Mouse (Mus musculus) heart, postnatal 0 days (tissue): Measurements from ENCODE around the gene Wfdc15b. TPM values are rescaled to one million over a fixed set of nuclear protein-coding genes. Genes with fewer than 3 reads are reported as not detected.
A peak's percentile ranks its signal among the peaks of the same experiment; 100 is the strongest.

Experiments
- ATAC-seq: fragments of 200-750 bp; cut with Nextera tagmentation; 2 replicates; pipeline ENCODE4 v1.8.0; 2017; ENCODE audit warnings: low read depth, moderate number of reproducible peaks, moderate library complexity; ENCODE audit not compliant: insufficient read depth
- DNase-seq: peaks from one replicate; pipeline ENCODE4 v3.0.0-alpha.2; 2016; ENCODE audit warnings: low spot score
- H3K27ac ChIP-seq: fragments of 300-500 bp; sonication (generic); 2 replicates; pipeline ENCODE4 v1.5.1; 2014; ENCODE audit warnings: low read depth, mild to moderate bottlenecking
- H3K27me3 ChIP-seq: fragments of 300-500 bp; sonication (generic); 2 replicates; pipeline ENCODE4 v1.6.1; 2014; ENCODE audit warnings: low read length, mixed read lengths; ENCODE audit not compliant: control insufficient read depth, insufficient read depth
- H3K36me3 ChIP-seq: fragments of 300-500 bp; sonication (generic); replicated peaks from 2 replicates; pipeline ENCODE4 v1.6.1; 2014; ENCODE audit warnings: low read length, mixed read lengths; ENCODE audit not compliant: control insufficient read depth, insufficient read depth
- H3K4me1 ChIP-seq: fragments of 300-500 bp; sonication (generic); 2 replicates; pipeline ENCODE4 v1.6.1; 2014; ENCODE audit warnings: antibody characterized with exemption; ENCODE audit not compliant: control insufficient read depth, insufficient read depth
- H3K4me2 ChIP-seq: fragments of 300-500 bp; sonication (generic); 2 replicates; pipeline ENCODE4 v1.6.1; 2014; ENCODE audit warnings: low read depth, mild to moderate bottlenecking, low read length, moderate library complexity
- H3K4me3 ChIP-seq: fragments of 300-500 bp; sonication (generic); 2 replicates; pipeline ENCODE4 v1.5.1; 2014; ENCODE audit warnings: low read depth, low read length
- H3K9ac ChIP-seq: fragments of 300-500 bp; sonication (generic); replicated peaks from 2 replicates; pipeline ENCODE4 v1.6.1; 2014; ENCODE audit warnings: low read depth, low read length, mixed read lengths
- H3K9me3 ChIP-seq: fragments of 300-500 bp; sonication (generic); replicated peaks from 2 replicates; pipeline ENCODE4 v1.6.1; 2016; ENCODE audit warnings: low read length; ENCODE audit not compliant: control insufficient read depth
- CTCF ChIP-seq: IDR thresholded peaks from 2 replicates; pipeline ENCODE4 v1.5.1; 2016; ENCODE audit warnings: antibody characterized with exemption, control low read depth, low read depth
- EP300 ChIP-seq: IDR thresholded peaks from 2 replicates; pipeline ENCODE4 v1.6.1; 2016; ENCODE audit warnings: antibody characterized with exemption, low read depth
- WGBS: fragments of 180-500 bp; shearing (Covaris S2); extraction: QIAGEN DNeasy Blood & Tissue Kit; methylation state at CpG from one replicate; pipeline ENCODE4 v1.1.7; 2014; 5-methylcytosine and 5-hydroxymethylcytosine counted together
- polyA plus RNA-seq: library from polyadenylated mRNA; unstranded; fragments of >200 nt; fragmentation: Nextera tagmentation; extraction: Ambion mirVana; gene quantifications from 2 replicates; pipeline ENCODE4 v1.2.1, GENCODE M21; 2015
- total RNA-seq: library from RNA; depleted of rRNA; stranded (reverse); fragments of >200 nt; gene quantifications from 2 replicates; pipeline ENCODE4 v1.2.3, GENCODE M21; 2014; ENCODE audit warnings: low replicate concordance; rRNA removed

Wfdc15b gene
- total and polyA plus RNA-seq, 2 experiments from 2014 or later: not detected

DNA sequence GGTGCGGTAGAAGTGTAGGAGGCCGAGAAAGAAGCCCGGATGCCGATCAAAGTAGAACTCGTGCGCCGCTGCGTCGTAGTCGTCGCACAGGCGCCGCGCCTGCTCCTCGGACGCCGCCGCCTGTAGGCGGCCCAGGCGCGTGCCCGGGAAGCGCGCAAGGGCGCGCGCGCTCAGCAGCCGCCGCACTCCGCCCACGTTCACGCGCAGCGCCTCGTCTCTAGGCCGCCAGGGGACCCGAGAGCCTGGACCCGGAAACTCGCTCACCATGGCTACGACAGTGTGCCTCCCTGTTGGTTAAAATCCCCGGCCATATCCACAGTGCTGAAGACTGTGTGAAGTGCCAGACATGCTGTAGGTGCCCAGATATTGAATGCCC lies 52.9 kb downstream of the Wfdc15b start:
- peak overlapping the region; percentile 27 for H3K4me2 ChIP-seq
- no peaks in the 10 kb centered on the region for H3K9me3 ChIP-seq
- WGBS: 10% methylated on average over 42 of the region's 42 CpGs
- TF ChIP-seq CTCF (no peak), EP300 (no peak)
- no peak overlapping the region for H3K9ac ChIP-seq
- H3K27me3 ChIP-seq: peaks cover 63% of the 10 kb centered on the region
- peaks cover 7% of the 10 kb centered on the region for H3K4me1 ChIP-seq
- H3K4me3 ChIP-seq: peak overlapping the region; percentile 18
- DNase-seq (no peak), ATAC-seq (no peak)
- no peaks in the 10 kb centered on the region for H3K36me3 ChIP-seq
- H3K27ac ChIP-seq: no peak overlapping the region

DNA sequence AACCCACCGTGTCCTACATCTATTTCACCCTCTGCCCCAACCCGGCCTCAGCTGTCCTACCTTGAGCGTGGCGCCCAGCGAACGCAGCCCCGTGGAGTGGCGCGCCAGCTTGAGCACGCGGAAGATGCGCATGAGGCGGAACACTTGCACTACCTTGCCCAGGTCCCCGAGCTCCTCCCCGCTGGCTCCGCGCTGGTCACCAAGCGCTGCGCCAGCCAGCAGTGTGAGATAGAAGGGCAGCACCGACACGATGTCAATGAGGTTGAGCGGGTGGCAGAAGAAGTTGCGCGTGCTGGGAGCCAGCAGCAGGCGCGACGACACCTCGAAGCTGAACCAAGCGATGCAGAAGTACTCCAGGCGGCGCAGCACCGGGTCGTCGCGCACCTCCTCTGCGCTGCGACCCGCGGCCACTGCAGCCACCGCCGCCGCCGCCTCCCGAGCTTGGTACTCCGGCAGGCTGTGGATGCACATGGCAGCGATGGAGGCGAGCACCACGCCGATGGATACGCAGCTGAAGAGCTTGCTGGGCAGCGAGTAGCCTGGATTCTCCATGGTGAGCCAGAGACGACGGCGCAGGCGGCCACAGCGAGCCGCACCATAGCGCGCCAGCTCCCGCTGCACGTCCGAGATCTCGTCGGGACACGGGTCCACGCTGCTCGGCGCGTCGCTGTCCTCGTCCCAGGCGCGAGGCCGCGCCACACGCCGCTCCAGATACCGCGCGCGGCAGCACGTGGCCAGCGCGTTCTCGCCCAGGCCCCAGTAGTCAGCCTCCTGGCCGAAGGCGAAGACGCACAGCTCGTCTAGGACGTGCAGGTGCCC lies 53.5 kb downstream of the Wfdc15b start:
- no peak for TF ChIP-seq EP300
- no peak for TF ChIP-seq CTCF
- Histone ChIP-seq H3K27me3 (peaks cover 63% of the 10 kb centered on the region), H3K36me3 (no peaks in the 10 kb centered on the region), H3K9ac (no peak overlapping the region), H3K4me2 (peak overlapping the region; percentile 27), H3K27ac (no peak overlapping the region), H3K4me1 (peaks cover 7% of the 10 kb centered on the region), H3K4me3 (peak overlapping the region; percentile 18), H3K9me3 (no peaks in the 10 kb centered on the region)
- ATAC-seq (no peak), DNase-seq (no peak)
- WGBS: 12% methylated on average over 90 of the region's 90 CpGs

DNA sequence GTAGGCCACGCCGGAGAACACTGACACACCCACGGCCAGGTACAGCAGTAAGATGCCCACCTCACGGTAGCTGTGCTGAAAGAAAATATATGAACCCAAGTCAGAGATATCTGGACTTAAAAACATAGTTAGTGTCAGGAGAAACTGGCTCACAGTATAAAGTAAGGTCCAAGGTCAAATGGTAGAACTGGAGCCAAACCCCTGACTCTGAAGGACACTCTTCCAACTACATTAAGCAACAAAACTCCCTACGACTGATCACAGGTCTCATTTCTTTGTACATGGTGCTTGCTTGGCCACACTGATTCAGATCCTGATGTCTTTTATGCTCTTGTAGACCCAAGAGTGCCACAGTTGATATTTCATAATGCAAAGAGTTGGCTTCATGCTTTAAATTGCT lies 56.5 kb downstream of the Wfdc15b start:
- Histone ChIP-seq H3K4me2 (no peak overlapping the region), H3K27me3 (peaks cover 42% of the 10 kb centered on the region), H3K27ac (no peak overlapping the region), H3K9ac (no peak overlapping the region), H3K9me3 (no peaks in the 10 kb centered on the region), H3K4me3 (no peak overlapping the region), H3K36me3 (no peaks in the 10 kb centered on the region), H3K4me1 (peaks cover 7% of the 10 kb centered on the region)
- ATAC-seq (no peak), DNase-seq (no peak)
- TF ChIP-seq CTCF (no peak), EP300 (no peak)
- 83% methylated on average over 5 of the region's 5 CpGs for WGBS

Other genes starting within 250 kb of the Wfdc15b start
- gene Ywhab, start 226.7 kb downstream of the Wfdc15b start, total RNA-seq: 31.8 and 35.0 TPM in 2 replicates
- gene Ywhab, start 226.7 kb downstream of the Wfdc15b start, polyA plus RNA-seq: 157 and 158 TPM in 2 replicates
- not detected in 2 replicates for gene Pabpc1l, start 196.2 kb downstream of the Wfdc15b start, total RNA-seq
- 0.56 and 1.0 TPM in 2 replicates for gene Pabpc1l, start 196.2 kb downstream of the Wfdc15b start, polyA plus RNA-seq
- 16.6 and 19.4 TPM in 2 replicates for gene Stk4, start 151.3 kb downstream of the Wfdc15b start, total RNA-seq
- gene Stk4, start 151.3 kb downstream of the Wfdc15b start, polyA plus RNA-seq: 8.6 TPM in 2 replicates
- 46.6 and 58.8 TPM in 2 replicates for gene Tomm34, start 150.5 kb downstream of the Wfdc15b start, total RNA-seq
- gene Tomm34, start 150.5 kb downstream of the Wfdc15b start, polyA plus RNA-seq: 34.8 and 35.1 TPM in 2 replicates
- gene Kcns1, start 50.5 kb downstream of the Wfdc15b start, total RNA-seq: 0.23 TPM in 1 of 2 replicates, not detected in the other
- gene Kcns1, start 50.5 kb downstream of the Wfdc15b start, polyA plus RNA-seq: 0.04 and 0.05 TPM in 2 replicates
- not detected in 2 replicates for gene Wfdc5, start 38.9 kb downstream of the Wfdc15b start, total RNA-seq
- not detected in 2 replicates for gene Wfdc5, start 38.9 kb downstream of the Wfdc15b start, polyA plus RNA-seq
- not detected in 2 replicates for gene Wfdc12, start 31.1 kb downstream of the Wfdc15b start, total RNA-seq
- gene Wfdc12, start 31.1 kb downstream of the Wfdc15b start, polyA plus RNA-seq: not detected in 2 replicates
- not detected in 2 replicates for gene Wfdc15a, start 21.5 kb downstream of the Wfdc15b start, total RNA-seq
- gene Wfdc15a, start 21.5 kb downstream of the Wfdc15b start, polyA plus RNA-seq: not detected in 2 replicates
- gene Svs2, start 16.8 kb upstream of the Wfdc15b start, total RNA-seq: not detected in 2 replicates
- gene Svs2, start 16.8 kb upstream of the Wfdc15b start, polyA plus RNA-seq: not detected in 2 replicates
- not detected in 2 replicates for gene Svs3b, start 35.0 kb upstream of the Wfdc15b start, total RNA-seq
- not detected in 2 replicates for gene Svs3b, start 35.0 kb upstream of the Wfdc15b start, polyA plus RNA-seq
- gene Svs4, start 56.8 kb upstream of the Wfdc15b start, total RNA-seq: not detected in 2 replicates
- gene Svs4, start 56.8 kb upstream of the Wfdc15b start, polyA plus RNA-seq: not detected in 2 replicates
- not detected in 2 replicates for gene Svs3a, start 67.6 kb upstream of the Wfdc15b start, total RNA-seq
- not detected in 2 replicates for gene Svs3a, start 67.6 kb upstream of the Wfdc15b start, polyA plus RNA-seq
- gene Svs6, start 95.1 kb upstream of the Wfdc15b start, total RNA-seq: not detected in 2 replicates
- gene Svs6, start 95.1 kb upstream of the Wfdc15b start, polyA plus RNA-seq: not detected in 2 replicates
- not detected in 2 replicates for gene Svs5, start 111.1 kb upstream of the Wfdc15b start, total RNA-seq
- gene Svs5, start 111.1 kb upstream of the Wfdc15b start, polyA plus RNA-seq: not detected in 2 replicates
- not detected in 2 replicates for gene Slpi, start 167.4 kb upstream of the Wfdc15b start, total RNA-seq
- gene Slpi, start 167.4 kb upstream of the Wfdc15b start, polyA plus RNA-seq: 2.0 and 3.7 TPM in 2 replicates
- gene Rbpjl, start 181.5 kb upstream of the Wfdc15b start, total RNA-seq: not detected in 2 replicates
- 0.04 and 0.05 TPM in 2 replicates for gene Rbpjl, start 181.5 kb upstream of the Wfdc15b start, polyA plus RNA-seq
- gene Matn4, start 183.5 kb upstream of the Wfdc15b start, total RNA-seq: 1.7 and 3.3 TPM in 2 replicates
- 1.1 and 1.5 TPM in 2 replicates for gene Matn4, start 183.5 kb upstream of the Wfdc15b start, polyA plus RNA-seq
- 42.2 and 46.5 TPM in 2 replicates for gene Sdc4, start 222.2 kb upstream of the Wfdc15b start, total RNA-seq
- gene Sdc4, start 222.2 kb upstream of the Wfdc15b start, polyA plus RNA-seq: 30.4 and 30.7 TPM in 2 replicates
- gene Sys1, start 235.3 kb upstream of the Wfdc15b start, total RNA-seq: 71.8 and 87.9 TPM in 2 replicates
- 37.6 and 39.1 TPM in 2 replicates for gene Sys1, start 235.3 kb upstream of the Wfdc15b start, polyA plus RNA-seq
- 6.7 and 34.3 TPM in 2 replicates for gene Gm20458, start 239.3 kb upstream of the Wfdc15b start, total RNA-seq
- 15.4 and 15.5 TPM in 2 replicates for gene Gm20458, start 239.3 kb upstream of the Wfdc15b start, polyA plus RNA-seq